ENCODE assay signal across 1 mouse cellular context in genomic region chr8:46736260-46736659, GRCm38 (mm10).
TF ChIP-seq lines count a peak whose summit lies in the region.

No protein-coding gene starts in this region.

TF ChIP-seq in CH12.LX, 34 proteins besides CTCF, POLR2A, EP300 and RAD21 (continued from another document):
- no peak for TF ChIP-seq JUND (conservative IDR thresholded peaks at IDR 0.05; ENCODE audit: low read depth, low read length)
- TF ChIP-seq MXI1 (IDR thresholded peaks at IDR 0.05; ENCODE audit: low read depth, low read length), result 0 out of 2 replicates have a peak, but pooled peaks have one; percentile 23
